Mouse (Mus musculus): ENCODE results near the gene Mink1. TPM values are rescaled to one million over a fixed set of nuclear protein-coding genes. Genes with fewer than 3 reads are reported as not detected.
A peak's percentile ranks its signal among the peaks of the same experiment; 100 is the strongest.

Mink1 gene
- polyA plus RNA-seq, 1 experiment from 2014 or later: 19.5 TPM

DNA sequence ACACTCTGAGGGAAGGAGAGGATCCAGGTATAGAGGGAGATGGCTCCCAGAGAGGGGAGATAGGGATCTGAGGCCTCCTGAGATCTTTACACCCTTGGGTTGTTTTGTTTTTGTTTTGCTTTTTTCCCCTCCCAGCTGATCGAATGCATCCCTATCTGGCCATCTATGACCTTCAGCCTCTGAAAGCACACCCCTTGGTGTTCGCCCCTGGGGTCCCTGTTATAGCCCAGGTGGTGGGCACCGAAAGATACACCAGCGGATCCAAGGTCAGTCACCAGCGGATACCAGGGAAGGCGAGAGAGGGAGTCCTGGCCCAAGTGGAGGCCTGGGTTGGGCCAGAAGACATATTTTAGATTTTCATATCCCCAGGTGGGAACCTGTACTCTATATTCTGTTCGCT lies 21.8 kb upstream of the Mink1 start:
- Histone ChIP-seq H3K27ac (no peak overlapping the region), H3K9me3 (ENCODE audit: control insufficient read depth, low read length) (no peaks in the 10 kb centered on the region), H3K4me1 (replicated peaks; ENCODE audit: control insufficient read depth, insufficient read depth, low read length) (no peaks in the 10 kb centered on the region), H3K4me3 (replicated peaks; ENCODE audit: low read length) (peak overlapping the region; percentile 55), H3K9ac (no peak overlapping the region; the same call in 1 of the 2 replicates), H3K27me3 (ENCODE audit: control insufficient read depth, insufficient read depth, low read length) (peaks cover 27% of the 10 kb centered on the region), H3K36me3 (replicated peaks; ENCODE audit: control insufficient read depth, insufficient read depth) (no peaks in the 10 kb centered on the region; the same call in 1 of the 2 replicates), H3K4me2 (replicated peaks) (peak overlapping the region; percentile 79)
- DNase-seq (ENCODE audit: low spot score): no peak
- ATAC-seq (ENCODE audit: low FRiP score): no peak
- 84% methylated on average over 7 of the region's 7 CpGs for WGBS

DNA sequence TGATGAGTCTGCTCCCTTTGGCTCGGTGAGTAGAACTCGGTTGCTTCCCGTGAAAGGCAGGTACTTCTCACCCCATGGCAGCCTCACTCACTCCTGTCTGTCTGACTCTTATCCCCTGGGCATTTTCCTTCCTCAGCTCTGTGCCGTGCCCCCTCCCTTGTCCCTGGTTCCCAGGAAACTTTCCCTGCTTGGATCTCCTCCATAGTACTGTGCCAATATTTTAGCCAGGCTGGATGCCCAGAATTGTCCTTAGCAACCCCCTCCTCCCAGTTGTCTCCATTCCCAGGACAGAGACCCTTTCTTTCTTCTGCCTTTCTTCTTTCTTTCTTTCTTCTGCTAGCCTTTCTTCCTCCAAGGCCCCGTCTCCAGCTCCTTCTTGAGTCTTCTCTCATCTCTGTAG lies 21.3 kb upstream of the Mink1 start:
- Histone ChIP-seq H3K27ac (peak overlapping the region; percentile 49; the same call in 1 of the 2 replicates), H3K27me3 (ENCODE audit: control insufficient read depth, insufficient read depth, low read length) (peaks cover 27% of the 10 kb centered on the region), H3K9me3 (ENCODE audit: control insufficient read depth, low read length) (no peaks in the 10 kb centered on the region), H3K4me3 (replicated peaks; ENCODE audit: low read length) (peak overlapping the region; percentile 55), H3K36me3 (replicated peaks; ENCODE audit: control insufficient read depth, insufficient read depth) (no peaks in the 10 kb centered on the region; the same call in 1 of the 2 replicates), H3K4me2 (replicated peaks) (peak overlapping the region; percentile 79), H3K9ac (no peak overlapping the region; the same call in 1 of the 2 replicates), H3K4me1 (replicated peaks; ENCODE audit: control insufficient read depth, insufficient read depth, low read length) (no peaks in the 10 kb centered on the region)
- ATAC-seq (ENCODE audit: low FRiP score): no peak
- WGBS: 68% methylated on average over 5 of the region's 5 CpGs
- no peak for DNase-seq (ENCODE audit: low spot score)

- 77% methylated on average over 7 of the region's 7 CpGs for WGBS
- Histone ChIP-seq H3K4me3 (replicated peaks; ENCODE audit: low read length) (no peak overlapping the region), H3K4me1 (replicated peaks; ENCODE audit: control insufficient read depth, insufficient read depth, low read length) (no peaks in the 10 kb centered on the region), H3K9ac (no peak overlapping the region), H3K27ac (no peak overlapping the region), H3K4me2 (replicated peaks) (no peak overlapping the region), H3K27me3 (ENCODE audit: control insufficient read depth, insufficient read depth, low read length) (peaks cover 15% of the 10 kb centered on the region), H3K9me3 (ENCODE audit: control insufficient read depth, low read length) (no peaks in the 10 kb centered on the region), H3K36me3 (replicated peaks; ENCODE audit: control insufficient read depth, insufficient read depth) (no peaks in the 10 kb centered on the region; the same call in 1 of the 2 replicates)
- no peak for DNase-seq (ENCODE audit: low spot score)
- no peak for ATAC-seq (ENCODE audit: low FRiP score)
Observed at GRCm38 (mm10) chr11:70544496-70544895, 18.2 kb upstream of the Mink1 start.

DNA sequence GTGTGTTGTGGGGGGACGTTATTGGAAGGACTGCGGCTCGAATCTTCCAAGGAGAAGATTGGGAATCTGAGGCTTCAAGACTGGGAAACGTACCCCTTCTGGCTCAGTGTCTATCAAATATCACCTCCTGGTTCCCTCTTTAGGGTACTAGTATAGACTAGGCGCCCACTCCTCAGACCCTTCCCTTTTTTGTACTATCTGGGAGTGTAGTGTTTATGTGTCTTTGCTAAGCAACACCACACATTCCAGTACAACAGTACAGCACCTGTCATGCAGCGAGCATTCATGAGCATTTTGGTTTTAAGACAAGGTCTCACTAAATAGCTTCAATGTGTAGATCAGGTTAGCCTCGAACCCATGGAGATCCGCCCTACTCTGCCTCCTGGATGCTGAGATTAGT lies 11.2 kb upstream of the Mink1 start:
- Histone ChIP-seq H3K4me1 (replicated peaks; ENCODE audit: control insufficient read depth, insufficient read depth, low read length) (no peaks in the 10 kb centered on the region), H3K9me3 (ENCODE audit: control insufficient read depth, low read length) (no peaks in the 10 kb centered on the region), H3K9ac (no peak overlapping the region), H3K36me3 (replicated peaks; ENCODE audit: control insufficient read depth, insufficient read depth) (no peaks in the 10 kb centered on the region), H3K27me3 (ENCODE audit: control insufficient read depth, insufficient read depth, low read length) (no peaks in the 10 kb centered on the region), H3K4me3 (replicated peaks; ENCODE audit: low read length) (no peak overlapping the region), H3K27ac (no peak overlapping the region), H3K4me2 (replicated peaks) (no peak overlapping the region)
- ATAC-seq (ENCODE audit: low FRiP score) (no peak), DNase-seq (ENCODE audit: low spot score) (no peak)
- 94% methylated on average over 8 of the region's 8 CpGs for WGBS

DNA sequence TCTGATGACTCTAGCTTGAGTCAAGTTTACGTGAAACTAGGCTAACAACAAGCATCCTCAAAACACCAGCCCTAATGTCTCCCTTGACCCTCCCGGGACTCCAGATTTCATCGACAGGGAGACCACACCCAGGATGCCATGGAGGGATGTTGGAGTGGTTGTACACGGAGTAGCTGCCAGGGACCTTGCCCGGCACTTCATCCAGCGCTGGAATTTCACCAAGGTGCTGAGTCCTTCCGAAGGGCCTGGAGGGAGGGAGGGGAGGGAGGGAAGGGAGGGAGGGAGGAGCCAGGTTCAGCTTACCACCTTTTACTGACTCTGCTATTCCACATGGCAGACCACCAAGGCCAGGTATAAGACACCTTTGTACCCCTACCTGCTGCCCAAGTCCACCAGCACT lies 8.7 kb upstream of the Mink1 start:
- no peak for ATAC-seq (ENCODE audit: low FRiP score)
- 31% methylated on average over 7 of the region's 7 CpGs for WGBS
- Histone ChIP-seq H3K9me3 (ENCODE audit: control insufficient read depth, low read length) (no peaks in the 10 kb centered on the region), H3K4me1 (replicated peaks; ENCODE audit: control insufficient read depth, insufficient read depth, low read length) (no peaks in the 10 kb centered on the region), H3K9ac (no peak overlapping the region), H3K27me3 (ENCODE audit: control insufficient read depth, insufficient read depth, low read length) (no peaks in the 10 kb centered on the region), H3K4me3 (replicated peaks; ENCODE audit: low read length) (no peak overlapping the region), H3K36me3 (replicated peaks; ENCODE audit: control insufficient read depth, insufficient read depth) (no peaks in the 10 kb centered on the region), H3K4me2 (replicated peaks) (no peak overlapping the region), H3K27ac (no peak overlapping the region)
- DNase-seq (ENCODE audit: low spot score): no peak

DNA sequence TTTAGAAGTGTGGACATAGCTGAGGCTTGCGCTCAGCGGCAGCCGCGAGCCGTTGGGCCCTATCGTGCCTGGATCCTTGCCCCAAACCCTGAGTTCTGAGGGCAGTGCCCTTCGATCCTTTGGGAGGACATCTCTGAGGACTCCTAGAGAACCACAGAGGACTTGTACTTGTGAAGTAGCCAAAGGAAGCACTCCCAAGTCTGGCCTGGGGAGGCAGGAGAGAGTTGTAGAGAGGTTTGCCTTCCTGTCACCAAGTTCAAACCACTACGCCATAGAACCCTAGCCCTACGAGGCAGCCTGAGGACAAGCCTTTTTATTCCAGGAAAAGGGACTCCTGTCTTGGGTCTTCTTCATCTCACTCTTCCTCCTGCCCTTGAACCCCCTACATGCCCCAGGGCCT lies 5.1 kb upstream of the Mink1 start:
- no peaks in the 10 kb centered on the region; the same call in 1 of the 2 replicates for H3K4me1 ChIP-seq (replicated peaks; ENCODE audit: control insufficient read depth, insufficient read depth, low read length)
- 89% methylated on average over 9 of the region's 9 CpGs for WGBS
- no peaks in the 10 kb centered on the region for H3K27me3 ChIP-seq (ENCODE audit: control insufficient read depth, insufficient read depth, low read length)
- no peaks in the 10 kb centered on the region for H3K36me3 ChIP-seq (replicated peaks; ENCODE audit: control insufficient read depth, insufficient read depth)
- no peak overlapping the region for H3K4me3 ChIP-seq (replicated peaks; ENCODE audit: low read length)
- ATAC-seq (ENCODE audit: low FRiP score) (no peak), DNase-seq (ENCODE audit: low spot score) (no peak)
- no peak overlapping the region for H3K9ac ChIP-seq
- H3K27ac ChIP-seq: no peak overlapping the region
- H3K4me2 ChIP-seq (replicated peaks): no peak overlapping the region
- no peaks in the 10 kb centered on the region for H3K9me3 ChIP-seq (ENCODE audit: control insufficient read depth, low read length)

- Histone ChIP-seq H3K9ac (peak overlapping the region; percentile 94), H3K4me2 (replicated peaks) (peak overlapping the region; percentile 69), H3K27me3 (ENCODE audit: control insufficient read depth, insufficient read depth, low read length) (no peaks in the 10 kb centered on the region), H3K4me1 (replicated peaks; ENCODE audit: control insufficient read depth, insufficient read depth, low read length) (peaks cover 30% of the 10 kb centered on the region), H3K27ac (peak overlapping the region; percentile 90), H3K4me3 (replicated peaks; ENCODE audit: low read length) (peak overlapping the region; percentile 97), H3K9me3 (ENCODE audit: control insufficient read depth, low read length) (no peaks in the 10 kb centered on the region), H3K36me3 (replicated peaks; ENCODE audit: control insufficient read depth, insufficient read depth) (0 out of 2 replicates have a peak, but pooled peaks cover 3% of the 10 kb centered on the region)
- DNase-seq (ENCODE audit: low spot score): no peak
- 2% methylated on average over 2 of the region's 2 CpGs for WGBS
- no peak; the same call in 1 of the 2 replicates for ATAC-seq (ENCODE audit: low FRiP score)
Observed at GRCm38 (mm10) chr11:70561937-70562286, 769 bp upstream of the Mink1 start.

- WGBS: 2% methylated on average over 11 of the region's 31 CpGs
- DNase-seq (ENCODE audit: low spot score) (no peak), ATAC-seq (ENCODE audit: low FRiP score) (no peak; the same call in none of the 2 replicates)
- H3K27ac ChIP-seq: peak overlapping the region; percentile 90
- no peaks in the 10 kb centered on the region for H3K27me3 ChIP-seq (ENCODE audit: control insufficient read depth, insufficient read depth, low read length)
- 0 out of 2 replicates have a peak, but pooled peaks cover 5% of the 10 kb centered on the region for H3K36me3 ChIP-seq (replicated peaks; ENCODE audit: control insufficient read depth, insufficient read depth)
- H3K4me3 ChIP-seq (replicated peaks; ENCODE audit: low read length): peak overlapping the region; percentile 97
- H3K4me1 ChIP-seq (replicated peaks; ENCODE audit: control insufficient read depth, insufficient read depth, low read length): peaks cover 30% of the 10 kb centered on the region
- H3K9me3 ChIP-seq (ENCODE audit: control insufficient read depth, low read length): no peaks in the 10 kb centered on the region
- peak overlapping the region; percentile 94 for H3K9ac ChIP-seq
- H3K4me2 ChIP-seq (replicated peaks): peak overlapping the region; percentile 69
Observed at GRCm38 (mm10) chr11:70562995-70563469, 351 bp downstream of the Mink1 start.

GRCm38 (mm10) chr11:70563470-70564275 lies 992 bp downstream of the Mink1 start:
- 2% methylated on average over 25 of the region's 25 CpGs for WGBS
- 0 out of 2 replicates have a peak, but pooled peaks cover 10% of the 10 kb centered on the region for H3K36me3 ChIP-seq (replicated peaks; ENCODE audit: control insufficient read depth, insufficient read depth)
- peak overlapping the region; percentile 69 for H3K4me2 ChIP-seq (replicated peaks)
- no peak overlapping the region for H3K27ac ChIP-seq
- no peak for ATAC-seq (ENCODE audit: low FRiP score)
- peak; percentile 57 for DNase-seq (ENCODE audit: low spot score)
- H3K4me3 ChIP-seq (replicated peaks; ENCODE audit: low read length): peak overlapping the region; percentile 97
- peak overlapping the region; percentile 94 for H3K9ac ChIP-seq
- H3K9me3 ChIP-seq (ENCODE audit: control insufficient read depth, low read length): no peaks in the 10 kb centered on the region
- no peaks in the 10 kb centered on the region for H3K27me3 ChIP-seq (ENCODE audit: control insufficient read depth, insufficient read depth, low read length)
- peaks cover 30% of the 10 kb centered on the region for H3K4me1 ChIP-seq (replicated peaks; ENCODE audit: control insufficient read depth, insufficient read depth, low read length)

All from hindbrain, embryonic 14.5 days (tissue).